In genomic region chr17:78524598-78525215, GRCm38 (mm10) we compare ENCODE assay signal across 20 mouse cellular contexts. TPM values are rescaled to one million over a fixed set of nuclear protein-coding genes. Genes with fewer than 3 reads are reported as not detected.
DNase-seq lines count a peak whose midpoint lies in the region; ATAC-seq lines count a peak whose summit lies in the region.
"Had no signal": no experiment of that assay in that cellular context is flagged by ENCODE, and none has a peak within 500 bp of the region (broad histone marks: within the 10 kb centered on the region; RNA-seq: fewer than 3 reads in every experiment).

No protein-coding gene starts in this region.

- WGBS in embryonic facial prominence, embryonic 14.5 days: 61% methylated on average over 7 of the region's 7 CpGs
- WGBS in kidney, embryonic 14.5 days: 73% methylated on average over 7 of the region's 7 CpGs

- intact Hi-C loops in heart, postnatal 14 days (cut with DNase I): no loop called here

- no peak overlapping the region for H3K27ac ChIP-seq in embryonic facial prominence, embryonic 14.5 days (replicated peaks; ENCODE audit: low read depth, low read length)
- H3K27ac ChIP-seq in kidney, embryonic 14.5 days (ENCODE audit: low read depth, low read length): no peak overlapping the region
- H3K27ac ChIP-seq: hindbrain, embryonic 13.5 days; neural tube, embryonic 15.5 days had no signal

- no peak overlapping the region for H3K9ac ChIP-seq in embryonic facial prominence, embryonic 14.5 days (ENCODE audit: low read depth, low read length)
- H3K9ac ChIP-seq in kidney, embryonic 14.5 days (ENCODE audit: low read depth, low read length): no peak overlapping the region
- H3K9ac ChIP-seq: forebrain, postnatal 0 days; hindbrain, embryonic 13.5 days; liver, postnatal 0 days; neural tube, embryonic 15.5 days had no signal

- peaks cover 28% of the 10 kb centered on the region for H3K4me1 ChIP-seq in embryonic facial prominence, embryonic 14.5 days (ENCODE audit: control insufficient read depth, insufficient read depth, low read length)
- H3K4me1 ChIP-seq in kidney, embryonic 14.5 days (ENCODE audit: control insufficient read depth, insufficient read depth, low read length): no peaks in the 10 kb centered on the region

- H3K4me2 ChIP-seq in embryonic facial prominence, embryonic 14.5 days (ENCODE audit: low read depth, low read length): no peak overlapping the region
- no peak overlapping the region for H3K4me2 ChIP-seq in kidney, embryonic 14.5 days (replicated peaks; ENCODE audit: low read depth, low read length)
- H3K4me2 ChIP-seq: hindbrain, embryonic 13.5 days; midbrain, embryonic 11.5 days; neural tube, embryonic 15.5 days had no signal

- H3K36me3 ChIP-seq in embryonic facial prominence, embryonic 14.5 days (ENCODE audit: control insufficient read depth, insufficient read depth, low read length): no peaks in the 10 kb centered on the region
- no peaks in the 10 kb centered on the region for H3K36me3 ChIP-seq in kidney, embryonic 14.5 days (ENCODE audit: control insufficient read depth, insufficient read depth, low read length)
- H3K36me3 ChIP-seq: hindbrain, embryonic 13.5 days; neural tube, embryonic 15.5 days had no signal

- H3K27me3 ChIP-seq in embryonic facial prominence, embryonic 14.5 days (replicated peaks; ENCODE audit: control insufficient read depth, insufficient read depth, low read length): no peaks in the 10 kb centered on the region
- no peaks in the 10 kb centered on the region for H3K27me3 ChIP-seq in kidney, embryonic 14.5 days (ENCODE audit: control insufficient read depth, insufficient read depth, low read length)
- H3K27me3 ChIP-seq: hindbrain, embryonic 13.5 days; neural tube, embryonic 15.5 days had no signal

- DNase-seq in heart, adult 11 months: peak; percentile 95
- DNase-seq in heart, postnatal 4 days: no peak
- peak; percentile 80 for DNase-seq in 3T3-L1 (ENCODE audit: low read depth, low spot score)
- peak; percentile 70 for DNase-seq in embryonic facial prominence, embryonic 14.5 days (ENCODE audit: low spot score)
- peak; percentile 23 to 29 for DNase-seq in heart, postnatal 14 days
- no peak for DNase-seq in urinary bladder, postnatal 4 days (ENCODE audit: low spot score in 2 of 2)
- DNase-seq in ovary, postnatal 14 days (ENCODE audit: low spot score): no peak
- DNase-seq: adrenal gland, postnatal 10 days; cerebellum, adult 9-10 months; forebrain, postnatal 0 days; kidney, postnatal 14 days; liver, postnatal 0 days; spleen, adult 18-20 months; thymus, postnatal 4 days had no signal

- no peaks in the 10 kb centered on the region for H3K9me3 ChIP-seq in embryonic facial prominence, embryonic 14.5 days (ENCODE audit: control insufficient read depth, low read length)
- no peaks in the 10 kb centered on the region for H3K9me3 ChIP-seq in kidney, embryonic 14.5 days (ENCODE audit: control insufficient read depth, low read length)
- H3K9me3 ChIP-seq: hindbrain, embryonic 13.5 days; neural tube, embryonic 15.5 days had no signal

- H3K4me3 ChIP-seq in embryonic facial prominence, embryonic 14.5 days (ENCODE audit: low read depth, low read length): no peak overlapping the region
- H3K4me3 ChIP-seq in kidney, embryonic 14.5 days (ENCODE audit: low read length): no peak overlapping the region
- H3K4me3 ChIP-seq: hindbrain, embryonic 13.5 days; neural tube, embryonic 15.5 days had no signal

- ATAC-seq in embryonic facial prominence, embryonic 14.5 days (ENCODE audit: low read depth): no peak
- no peak for ATAC-seq in kidney, embryonic 14.5 days (ENCODE audit: low FRiP score, low TSS enrichment)
- ATAC-seq: forebrain, postnatal 0 days; intestine, postnatal 0 days; liver, postnatal 0 days had no signal

RNA-seq across cellular contexts. Expression of gene Vit, which starts 16.8 kb away (rescaled TPM):
- total RNA-seq in heart, postnatal 4 days (2021): under 1 TPM; 0.50 to 0.57 TPM
- 0.81 and 1.7 TPM in 2 replicates for polyA plus RNA-seq in embryonic facial prominence, embryonic 14.5 days (2014; fragmentation: Nextera tagmentation; extraction: Ambion mirVana)
- 1 to 10 TPM; 1.3 to 1.5 TPM for total RNA-seq in heart, postnatal 14 days (2021)
- 0.41 and 0.51 TPM in 2 replicates for polyA plus RNA-seq in kidney, embryonic 14.5 days (2014; fragmentation: Nextera tagmentation; extraction: Ambion mirVana)
- total RNA-seq: ES-E14 had no signal

Comparison
In these comparisons a context has a peak if more than half of its experiments do, and no peak if none do; other contexts are left out.
1. DNase-seq: peak in heart, adult 11 months (single experiment), 3T3-L1 (single experiment), embryonic facial prominence, embryonic 14.5 days (single experiment) and heart, postnatal 14 days (2 of 2); none in heart, postnatal 4 days (single experiment), urinary bladder, postnatal 4 days (0 of 2) and ovary, postnatal 14 days (single experiment).